Mouse (Mus musculus) small intestine, adult 2 months (tissue): ENCODE results near the gene Zfp386. TPM values are rescaled to one million over a fixed set of nuclear protein-coding genes. Genes with fewer than 3 reads are reported as not detected.
"Not testable (repeated sequence)": the region's sequence is repeated elsewhere in the genome, so short reads cannot be mapped to it uniquely, and the experiment has no call there.

Experiments used
- H3K27ac ChIP-seq: fragments of 200-500 bp; 2 replicates; pipeline ENCODE4 v1.5.1; 2012; ENCODE audit warnings: low read depth, low read length, control low read depth, inconsistent platforms; ENCODE audit not compliant: insufficient read depth
- H3K27me3 ChIP-seq: fragments of 200-500 bp; 2 replicates; pipeline ENCODE4 v1.6.1; 2012; ENCODE audit warnings: mild to moderate bottlenecking, moderate library complexity, low read length, inconsistent platforms; ENCODE audit not compliant: control insufficient read depth, insufficient read depth
- H3K36me3 ChIP-seq: fragments of 200-500 bp; 2 replicates; pipeline ENCODE4 v1.6.1; 2012; ENCODE audit warnings: mild to moderate bottlenecking, low read length, control low read depth, inconsistent platforms; ENCODE audit not compliant: control insufficient read depth, insufficient read depth
- H3K4me1 ChIP-seq: fragments of 200-500 bp; 2 replicates; pipeline ENCODE4 v1.6.1; 2012; ENCODE audit warnings: low read length, inconsistent platforms, mixed read lengths; ENCODE audit not compliant: control insufficient read depth, insufficient read depth, insufficient read length
- H3K4me3 ChIP-seq: fragments of 200-500 bp; 2 replicates; pipeline ENCODE4 v1.5.1; 2012; ENCODE audit warnings: low read depth, mild to moderate bottlenecking, control low read depth, inconsistent platforms, low read length, moderate library complexity
- CTCF ChIP-seq: fragments of 200-500 bp; IDR thresholded peaks from 2 replicates; pipeline ENCODE4 v1.5.1; 2012; ENCODE audit warnings: low read depth, mild to moderate bottlenecking, control low read depth, inconsistent platforms, low read length, moderate library complexity, mixed read lengths; ENCODE audit not compliant: insufficient replicate concordance, insufficient read length; ENCODE audit errors: extremely low read depth
- POLR2A ChIP-seq: fragments of 200-500 bp; IDR thresholded peaks from 2 replicates; pipeline ENCODE4 v1.6.1; 2012; ENCODE audit warnings: low read depth, mild to moderate bottlenecking, control low read depth, inconsistent platforms, low read length, moderate library complexity
- WGBS: fragments of 180-500 bp; shearing (Covaris S2); methylation state at CpG from one replicate; pipeline ENCODE4 v1.1.7; 2018; 5-methylcytosine and 5-hydroxymethylcytosine counted together
- polyA plus RNA-seq: library from polyadenylated mRNA; depleted of rRNA; stranded (reverse); fragments of >200 nt; gene quantifications from 2 replicates; pipeline ENCODE4 v1.2.3, GENCODE M21; 2012; rRNA removed

Gene Zfp386
- 1.4 TPM in 2 replicates for polyA plus RNA-seq

DNA sequence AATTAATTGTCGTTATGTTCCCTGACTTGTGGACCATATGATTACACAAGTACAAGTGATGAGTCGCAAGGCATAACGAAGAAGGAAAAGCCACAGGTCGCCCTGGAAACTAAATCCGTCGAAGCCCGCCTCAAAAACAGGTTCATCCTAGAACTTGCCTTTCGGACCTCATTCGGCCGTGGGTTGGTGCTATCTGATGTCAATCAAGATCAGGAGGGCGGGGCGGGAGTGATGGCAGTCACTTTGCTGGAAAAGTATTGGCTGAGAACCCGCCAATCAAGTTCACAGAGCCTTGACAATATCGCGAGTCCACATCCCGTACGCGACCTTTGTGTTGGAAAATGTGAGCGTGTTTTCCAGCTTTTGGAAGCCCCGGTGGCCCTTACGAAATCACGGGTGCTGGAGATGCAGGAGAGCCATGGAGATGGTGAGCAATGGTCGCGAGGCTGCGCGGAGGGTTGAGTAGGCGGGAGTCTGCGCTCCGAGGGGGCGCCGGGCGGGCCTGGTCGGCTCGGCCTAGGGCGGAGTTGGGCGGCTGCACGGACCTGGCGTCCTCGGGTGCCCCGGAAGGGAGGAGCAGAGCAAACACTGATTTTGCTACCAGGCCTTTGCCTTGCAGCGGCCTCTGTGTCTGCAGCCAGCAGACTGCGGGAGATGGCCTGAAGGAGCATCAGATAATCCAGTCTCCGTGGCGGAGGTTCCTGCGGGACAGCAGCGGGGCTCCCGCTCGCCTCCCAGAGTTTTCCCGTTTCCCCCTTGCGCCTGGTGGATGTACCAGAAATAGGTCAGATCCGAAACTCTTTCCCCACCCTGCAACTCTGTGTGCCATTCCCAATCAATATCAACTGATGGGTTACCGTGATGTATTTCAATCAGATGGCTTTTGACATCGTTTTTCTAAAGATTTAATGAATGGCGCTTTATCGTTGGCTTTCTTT is at the start of gene Zfp386:
Gene Zfp386, plus strand, starts transcription at position 285 of the 938 bp plus-strand sequence.
- Histone ChIP-seq H3K27me3 (no peaks in the 10 kb centered on the region), H3K4me3 (peak within 1 kb of the TSS; percentile 81), H3K4me1 (peaks cover 8% of the 10 kb centered on the region; the same call in 1 of the 2 replicates), H3K36me3 (no peaks in the 10 kb centered on the region), H3K27ac (peak within 1 kb of the TSS; percentile 95)
- under 1% methylated on average over 55 of the region's 55 CpGs for WGBS
- TF ChIP-seq CTCF (no peak), POLR2A (no peak; the same call in 1 of the 2 replicates)

- not testable (repeated sequence) for H3K27ac ChIP-seq, H3K4me1 ChIP-seq, H3K27me3 ChIP-seq, H3K36me3 ChIP-seq, H3K4me3 ChIP-seq
- 61% methylated on average over 3 of the region's 3 CpGs for WGBS
Observed at GRCm38 (mm10) chr12:115999784-116000183, 47.7 kb upstream of the Zfp386 start.

- not testable (repeated sequence) for H3K4me1 ChIP-seq, H3K27me3 ChIP-seq, H3K4me3 ChIP-seq, H3K36me3 ChIP-seq, H3K27ac ChIP-seq
- whole genome bisulfite sequencing: 68% methylated on average over 1 of the region's 1 CpGs
Observed at GRCm38 (mm10) chr12:116002946-116003345, 44.6 kb upstream of the Zfp386 start.

GRCm38 (mm10) chr12:116010812-116011211 is 36.7 kb upstream of the Zfp386 start:
- Histone ChIP-seq H3K4me3 (no peak overlapping the region), H3K4me1 (no peaks in the 10 kb centered on the region), H3K27ac (no peak overlapping the region), H3K27me3 (no peaks in the 10 kb centered on the region), H3K36me3 (no peaks in the 10 kb centered on the region)
- TF ChIP-seq CTCF (no peak), POLR2A (no peak)
- 76% methylated on average over 2 of the region's 2 CpGs for WGBS

- H3K27ac ChIP-seq: no peak overlapping the region
- H3K4me1 ChIP-seq: no peaks in the 10 kb centered on the region
- no peak overlapping the region for H3K4me3 ChIP-seq
- no peaks in the 10 kb centered on the region for H3K27me3 ChIP-seq
- TF ChIP-seq CTCF (no peak), POLR2A (no peak)
- WGBS: 38% methylated on average over 2 of the region's 2 CpGs
- H3K36me3 ChIP-seq: no peaks in the 10 kb centered on the region
Observed at GRCm38 (mm10) chr12:116028095-116028494, 19.4 kb upstream of the Zfp386 start.

- TF ChIP-seq POLR2A (no peak), CTCF (no peak)
- no peaks in the 10 kb centered on the region for H3K36me3 ChIP-seq
- 36% methylated on average over 5 of the region's 5 CpGs for WGBS
- no peak overlapping the region for H3K27ac ChIP-seq
- H3K27me3 ChIP-seq: no peaks in the 10 kb centered on the region
- H3K4me1 ChIP-seq: no peaks in the 10 kb centered on the region
- H3K4me3 ChIP-seq: no peak overlapping the region
Observed at GRCm38 (mm10) chr12:116035346-116035745, 12.2 kb upstream of the Zfp386 start.

GRCm38 (mm10) chr12:116044785-116045184 is 2.7 kb upstream of the Zfp386 start:
- Histone ChIP-seq H3K4me3 (no peak overlapping the region), H3K4me1 (peaks cover 8% of the 10 kb centered on the region; the same call in 1 of the 2 replicates), H3K27me3 (no peaks in the 10 kb centered on the region), H3K36me3 (no peaks in the 10 kb centered on the region), H3K27ac (no peak overlapping the region)
- 84% methylated on average over 5 of the region's 5 CpGs for WGBS
- no peak for TF ChIP-seq POLR2A
- TF ChIP-seq CTCF: no peak
